Mouse (Mus musculus): ENCODE data around the gene Dgat2. TPM values are rescaled to one million over a fixed set of nuclear protein-coding genes. Genes with fewer than 3 reads are reported as not detected.

The Dgat2 gene
- polyA plus RNA-seq, 1 experiment from 2014 or later: 31.2 TPM

GRCm38 (mm10) chr7:99172898-99173297 is 9.6 kb downstream of the Dgat2 start:
- H3K9me3 ChIP-seq (replicated peaks): no peaks in the 10 kb centered on the region
- H3K9ac ChIP-seq: no peak overlapping the region
- H3K4me2 ChIP-seq: no peak overlapping the region
- 76% methylated on average over 6 of the region's 6 CpGs for WGBS
- no peak overlapping the region for H3K4me3 ChIP-seq (replicated peaks)
- no peak overlapping the region for H3K27ac ChIP-seq
- no peak for ATAC-seq (replicated peaks; ENCODE audit: low FRiP score)
- H3K27me3 ChIP-seq: no peaks in the 10 kb centered on the region
- H3K36me3 ChIP-seq: no peaks in the 10 kb centered on the region
- peaks cover 32% of the 10 kb centered on the region for H3K4me1 ChIP-seq

- Histone ChIP-seq H3K27me3 (no peaks in the 10 kb centered on the region), H3K36me3 (no peaks in the 10 kb centered on the region), H3K4me2 (no peak overlapping the region), H3K4me3 (replicated peaks) (no peak overlapping the region), H3K4me1 (peaks cover 38% of the 10 kb centered on the region), H3K9me3 (replicated peaks) (no peaks in the 10 kb centered on the region), H3K27ac (no peak overlapping the region), H3K9ac (no peak overlapping the region)
- WGBS: 54% methylated on average over 10 of the region's 10 CpGs
- ATAC-seq (replicated peaks; ENCODE audit: low FRiP score): no peak
These were observed 10.6 kb downstream of the Dgat2 start for GRCm38 (mm10) chr7:99171730-99172463.

- no peak for ATAC-seq (replicated peaks; ENCODE audit: low FRiP score)
- Histone ChIP-seq H3K27ac (no peak overlapping the region), H3K36me3 (no peaks in the 10 kb centered on the region), H3K9me3 (replicated peaks) (no peaks in the 10 kb centered on the region), H3K4me3 (replicated peaks) (no peak overlapping the region), H3K4me2 (no peak overlapping the region), H3K4me1 (peaks cover 39% of the 10 kb centered on the region), H3K9ac (no peak overlapping the region), H3K27me3 (no peaks in the 10 kb centered on the region)
- WGBS: 91% methylated on average over 6 of the region's 6 CpGs
These were observed 12.0 kb downstream of the Dgat2 start for GRCm38 (mm10) chr7:99170519-99170918.

- H3K4me3 ChIP-seq (replicated peaks): no peak overlapping the region
- no peaks in the 10 kb centered on the region for H3K9me3 ChIP-seq (replicated peaks)
- H3K4me2 ChIP-seq: no peak overlapping the region
- H3K9ac ChIP-seq: no peak overlapping the region
- H3K27ac ChIP-seq: no peak overlapping the region
- 58% methylated on average over 9 of the region's 9 CpGs for WGBS
- no peaks in the 10 kb centered on the region for H3K27me3 ChIP-seq
- no peaks in the 10 kb centered on the region for H3K36me3 ChIP-seq
- ATAC-seq (replicated peaks; ENCODE audit: low FRiP score): no peak
- peaks cover 38% of the 10 kb centered on the region for H3K4me1 ChIP-seq
These were observed 12.7 kb downstream of the Dgat2 start for GRCm38 (mm10) chr7:99169717-99170403.

GRCm38 (mm10) chr7:99168756-99169155 is 13.8 kb downstream of the Dgat2 start:
- Histone ChIP-seq H3K9me3 (replicated peaks) (no peaks in the 10 kb centered on the region), H3K4me3 (replicated peaks) (no peak overlapping the region), H3K27ac (peak overlapping the region; percentile 82), H3K9ac (no peak overlapping the region), H3K27me3 (no peaks in the 10 kb centered on the region), H3K36me3 (no peaks in the 10 kb centered on the region), H3K4me2 (no peak overlapping the region), H3K4me1 (peaks cover 37% of the 10 kb centered on the region)
- 82% methylated on average over 6 of the region's 6 CpGs for WGBS
- no peak for ATAC-seq (replicated peaks; ENCODE audit: low FRiP score)

GRCm38 (mm10) chr7:99167939-99168338 is 14.6 kb downstream of the Dgat2 start:
- no peak overlapping the region for H3K4me3 ChIP-seq (replicated peaks)
- peak; percentile 93 for ATAC-seq (replicated peaks; ENCODE audit: low FRiP score)
- H3K27ac ChIP-seq: peak overlapping the region; percentile 82
- H3K9me3 ChIP-seq (replicated peaks): no peaks in the 10 kb centered on the region
- WGBS: 13% methylated on average over 5 of the region's 5 CpGs
- H3K9ac ChIP-seq: 0 out of 2 replicates have a peak overlapping the region, but pooled peaks have one; percentile 3
- H3K4me2 ChIP-seq: no peak overlapping the region
- H3K4me1 ChIP-seq: peaks cover 43% of the 10 kb centered on the region
- no peaks in the 10 kb centered on the region for H3K36me3 ChIP-seq
- H3K27me3 ChIP-seq: no peaks in the 10 kb centered on the region

GRCm38 (mm10) chr7:99166159-99166558 is 16.4 kb downstream of the Dgat2 start:
- H3K27ac ChIP-seq: no peak overlapping the region
- 78% methylated on average over 8 of the region's 8 CpGs for WGBS
- H3K27me3 ChIP-seq: no peaks in the 10 kb centered on the region
- H3K4me3 ChIP-seq (replicated peaks): no peak overlapping the region
- no peak overlapping the region for H3K4me2 ChIP-seq
- no peaks in the 10 kb centered on the region for H3K36me3 ChIP-seq
- no peaks in the 10 kb centered on the region for H3K9me3 ChIP-seq (replicated peaks)
- ATAC-seq (replicated peaks; ENCODE audit: low FRiP score): no peak
- H3K4me1 ChIP-seq: peaks cover 41% of the 10 kb centered on the region
- no peak overlapping the region for H3K9ac ChIP-seq

GRCm38 (mm10) chr7:99164873-99165410 is 17.6 kb downstream of the Dgat2 start:
- H3K4me2 ChIP-seq: no peak overlapping the region
- H3K4me3 ChIP-seq (replicated peaks): no peak overlapping the region
- WGBS: 75% methylated on average over 7 of the region's 7 CpGs
- H3K4me1 ChIP-seq: peaks cover 48% of the 10 kb centered on the region
- ATAC-seq (replicated peaks; ENCODE audit: low FRiP score): no peak
- no peak overlapping the region for H3K27ac ChIP-seq
- no peaks in the 10 kb centered on the region for H3K27me3 ChIP-seq
- no peaks in the 10 kb centered on the region for H3K9me3 ChIP-seq (replicated peaks)
- H3K36me3 ChIP-seq: no peaks in the 10 kb centered on the region
- no peak overlapping the region for H3K9ac ChIP-seq

GRCm38 (mm10) chr7:99162462-99162861 is 20.1 kb downstream of the Dgat2 start:
- Histone ChIP-seq H3K4me2 (no peak overlapping the region), H3K9me3 (replicated peaks) (no peaks in the 10 kb centered on the region), H3K27ac (peak overlapping the region; percentile 60; the same call in 1 of the 2 replicates), H3K4me1 (peaks cover 36% of the 10 kb centered on the region), H3K36me3 (no peaks in the 10 kb centered on the region), H3K9ac (no peak overlapping the region), H3K27me3 (no peaks in the 10 kb centered on the region), H3K4me3 (replicated peaks) (no peak overlapping the region)
- 86% methylated on average over 7 of the region's 7 CpGs for WGBS
- no peak for ATAC-seq (replicated peaks; ENCODE audit: low FRiP score)

- H3K4me2 ChIP-seq: no peak overlapping the region
- H3K27ac ChIP-seq: peak overlapping the region; percentile 60; the same call in 1 of the 2 replicates
- H3K4me3 ChIP-seq (replicated peaks): no peak overlapping the region
- no peak for ATAC-seq (replicated peaks; ENCODE audit: low FRiP score)
- no peaks in the 10 kb centered on the region for H3K9me3 ChIP-seq (replicated peaks)
- H3K9ac ChIP-seq: no peak overlapping the region
- no peaks in the 10 kb centered on the region for H3K36me3 ChIP-seq
- 77% methylated on average over 11 of the region's 11 CpGs for WGBS
- H3K4me1 ChIP-seq: peaks cover 31% of the 10 kb centered on the region
- no peaks in the 10 kb centered on the region for H3K27me3 ChIP-seq
These were observed 20.6 kb downstream of the Dgat2 start for GRCm38 (mm10) chr7:99161961-99162360.

- no peaks in the 10 kb centered on the region for H3K27me3 ChIP-seq
- peak overlapping the region; percentile 60 for H3K27ac ChIP-seq
- no peaks in the 10 kb centered on the region for H3K9me3 ChIP-seq (replicated peaks)
- no peaks in the 10 kb centered on the region for H3K36me3 ChIP-seq
- no peak overlapping the region for H3K4me3 ChIP-seq (replicated peaks)
- WGBS: 33% methylated on average over 4 of the region's 4 CpGs
- H3K4me2 ChIP-seq: no peak overlapping the region
- H3K4me1 ChIP-seq: peaks cover 31% of the 10 kb centered on the region
- H3K9ac ChIP-seq: no peak overlapping the region
- ATAC-seq (replicated peaks; ENCODE audit: low FRiP score): peak; percentile 85
These were observed 21.0 kb downstream of the Dgat2 start for GRCm38 (mm10) chr7:99161529-99161928.

GRCm38 (mm10) chr7:99160995-99161394 is 21.5 kb downstream of the Dgat2 start:
- H3K27ac ChIP-seq: peak overlapping the region; percentile 60
- 68% methylated on average over 7 of the region's 7 CpGs for WGBS

More at GRCm38 (mm10) chr7:99160995-99161394, 21.5 kb downstream of the Dgat2 start:
- 0 out of 2 replicates have a peak, but pooled peaks have one; percentile 7 for ATAC-seq (replicated peaks; ENCODE audit: low FRiP score)
- Histone ChIP-seq H3K27me3 (no peaks in the 10 kb centered on the region), H3K36me3 (no peaks in the 10 kb centered on the region), H3K4me2 (no peak overlapping the region), H3K4me3 (replicated peaks) (no peak overlapping the region), H3K9ac (no peak overlapping the region), H3K4me1 (peaks cover 36% of the 10 kb centered on the region), H3K9me3 (replicated peaks) (no peaks in the 10 kb centered on the region)

Data from kidney, embryonic 15.5 days (tissue).